Mouse (Mus musculus) erythroblast, embryonic 14.5 days (primary cell): ENCODE measurements around the gene Ormdl1. TPM values are rescaled to one million over a fixed set of nuclear protein-coding genes. Genes with fewer than 3 reads are reported as not detected.
A peak's percentile ranks its signal among the peaks of the same experiment; 100 is the strongest.
"Not testable (repeated sequence)": the region's sequence is repeated elsewhere in the genome, so short reads cannot be mapped to it uniquely, and the experiment has no call there.

ENCODE experiments used
- H3K27me3 ChIP-seq: 2 replicates; pipeline ENCODE4 v1.6.1; 2012; ENCODE audit warnings: inconsistent platforms; ENCODE audit not compliant: control insufficient read depth
- H3K36me3 ChIP-seq: 2 replicates; pipeline ENCODE4 v1.6.1; 2012; ENCODE audit warnings: mild to moderate bottlenecking, inconsistent platforms; ENCODE audit not compliant: control insufficient read depth
- H3K4me1 ChIP-seq: 2 replicates; pipeline ENCODE4 v1.6.1; 2012; ENCODE audit warnings: inconsistent platforms; ENCODE audit not compliant: control insufficient read depth
- H3K4me3 ChIP-seq: replicated peaks from 2 replicates; pipeline ENCODE3; 2012; ENCODE audit warnings: moderate library complexity, mild to moderate bottlenecking, inconsistent platforms
- H3K9me3 ChIP-seq: 2 replicates; pipeline ENCODE4 v1.6.1; 2012; ENCODE audit warnings: low read length, inconsistent platforms, mixed read lengths; ENCODE audit not compliant: control insufficient read depth
- GATA1 ChIP-seq: IDR thresholded peaks from 2 replicates; pipeline ENCODE4 v1.6.1; 2012; ENCODE audit warnings: low read length, inconsistent platforms, mixed read lengths
- TAL1 ChIP-seq: IDR thresholded peaks from 3 replicates; pipeline ENCODE4 v1.6.1; 2012; ENCODE audit warnings: low read length, inconsistent platforms, mixed read lengths
- polyA plus RNA-seq: library from polyadenylated mRNA; stranded (reverse); fragments of >175 nt; gene quantifications from 2 replicates; pipeline ENCODE4 v1.2.3, GENCODE M21; 2012

The Ormdl1 gene
- polyA plus RNA-seq, 1 experiment: 0.10 TPM

- no peaks in the 10 kb centered on the region for H3K9me3 ChIP-seq
- TF ChIP-seq TAL1 (no peak), GATA1 (no peak)
- no peaks in the 10 kb centered on the region for H3K27me3 ChIP-seq
- H3K36me3 ChIP-seq: peaks cover 64% of the 10 kb centered on the region
- H3K4me1 ChIP-seq: peaks cover 28% of the 10 kb centered on the region
- H3K4me3 ChIP-seq: no peak overlapping the region
These were observed 26.4 kb downstream of the Ormdl1 start for GRCm38 (mm10) chr1:53323254-53323653.

DNA sequence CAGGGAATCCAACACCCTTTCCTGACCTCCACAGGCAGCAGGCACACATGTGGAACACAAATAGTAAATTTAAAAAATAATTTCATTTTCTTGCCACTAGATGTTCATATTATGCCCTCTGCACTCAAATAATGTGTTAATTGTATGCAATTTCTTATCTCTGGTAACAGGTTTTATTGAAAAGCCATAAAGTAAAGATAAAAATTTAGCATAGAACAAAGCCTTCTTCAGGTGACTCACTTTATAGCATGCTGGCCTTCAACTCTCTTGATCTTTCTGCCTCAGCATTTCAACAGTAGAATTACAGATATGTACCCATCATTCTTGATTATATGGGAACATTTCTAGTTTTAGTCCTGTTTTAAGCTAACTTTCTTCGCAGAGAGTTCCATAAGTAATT, 27.4 kb downstream of the Ormdl1 start:
- TF ChIP-seq GATA1 (no peak), TAL1 (no peak)
- H3K36me3 ChIP-seq: peaks cover 55% of the 10 kb centered on the region
- H3K4me1 ChIP-seq: peaks cover 30% of the 10 kb centered on the region

DNA sequence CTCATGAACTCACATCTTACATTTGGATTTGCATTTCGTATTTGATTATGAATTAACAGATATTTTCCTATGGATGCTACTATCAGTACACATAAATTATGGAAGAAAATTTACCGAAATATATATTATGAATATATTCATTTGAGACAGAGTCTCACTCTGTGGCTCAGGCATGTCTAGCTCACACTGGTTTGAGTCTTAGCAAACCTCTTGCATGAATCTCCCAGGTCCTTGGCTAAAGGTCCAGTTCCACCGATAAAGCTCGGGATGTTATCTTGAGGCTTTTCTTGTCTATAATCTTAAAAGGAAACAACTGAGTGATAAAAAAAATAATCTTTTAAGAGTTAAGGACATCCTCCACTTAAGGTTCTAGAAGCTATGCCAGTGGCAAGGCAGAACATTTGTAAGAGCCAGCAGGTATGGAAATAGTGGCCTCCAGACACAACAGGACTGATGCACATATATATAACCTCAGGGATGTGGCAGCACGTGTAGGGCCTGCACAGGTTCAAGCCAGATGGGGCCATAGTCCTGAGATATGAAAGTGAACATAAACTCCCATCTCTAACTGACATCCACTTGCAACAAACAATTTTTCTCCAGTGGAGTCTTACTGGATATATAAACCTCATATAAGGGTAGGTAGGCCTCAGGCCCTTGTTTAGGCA, 28.1 kb downstream of the Ormdl1 start:
- TF ChIP-seq GATA1 (no peak), TAL1 (no peak)
- no peak overlapping the region for H3K4me3 ChIP-seq

More for the DNA sequence above, 27.4 kb downstream of the Ormdl1 start:
- Histone ChIP-seq H3K9me3 (no peaks in the 10 kb centered on the region), H3K4me3 (no peak overlapping the region), H3K27me3 (no peaks in the 10 kb centered on the region)

DNA sequence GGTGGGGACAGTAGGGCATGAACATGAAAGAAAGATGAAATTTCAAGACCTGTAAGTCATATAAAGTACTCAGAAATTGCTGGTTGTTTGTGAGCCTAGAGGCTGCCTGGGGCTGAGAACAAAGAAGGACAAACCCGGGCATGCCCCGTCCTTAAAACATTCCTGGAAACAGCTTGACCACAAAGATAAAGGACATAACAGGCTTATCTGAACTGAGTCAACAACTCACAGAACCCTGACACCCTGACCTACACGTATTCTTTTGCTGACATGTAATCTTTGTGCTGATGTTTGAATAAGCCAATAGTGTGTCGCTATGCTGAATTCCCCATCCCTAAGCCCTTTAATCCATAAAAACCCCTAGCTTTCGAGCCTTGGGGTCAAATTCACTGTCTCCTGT, 36.6 kb downstream of the Ormdl1 start:
- not testable (repeated sequence) for H3K27me3 ChIP-seq, H3K4me3 ChIP-seq, H3K36me3 ChIP-seq, H3K9me3 ChIP-seq
- H3K4me1 ChIP-seq: peaks cover 40% of the 10 kb centered on the region

More for the DNA sequence above, 28.1 kb downstream of the Ormdl1 start:
- H3K36me3 ChIP-seq: peaks cover 49% of the 10 kb centered on the region
- H3K9me3 ChIP-seq: no peaks in the 10 kb centered on the region
- no peaks in the 10 kb centered on the region for H3K27me3 ChIP-seq
- H3K4me1 ChIP-seq: peaks cover 30% of the 10 kb centered on the region

- TF ChIP-seq GATA1 (no peak), TAL1 (no peak)
- peaks cover 5% of the 10 kb centered on the region for H3K9me3 ChIP-seq
- H3K36me3 ChIP-seq: no peaks in the 10 kb centered on the region; the same call in 1 of the 2 replicates
- H3K27me3 ChIP-seq: no peaks in the 10 kb centered on the region
- H3K4me1 ChIP-seq: peaks cover 41% of the 10 kb centered on the region
- no peak overlapping the region for H3K4me3 ChIP-seq
These were observed 38.6 kb downstream of the Ormdl1 start for GRCm38 (mm10) chr1:53335465-53335864.

DNA sequence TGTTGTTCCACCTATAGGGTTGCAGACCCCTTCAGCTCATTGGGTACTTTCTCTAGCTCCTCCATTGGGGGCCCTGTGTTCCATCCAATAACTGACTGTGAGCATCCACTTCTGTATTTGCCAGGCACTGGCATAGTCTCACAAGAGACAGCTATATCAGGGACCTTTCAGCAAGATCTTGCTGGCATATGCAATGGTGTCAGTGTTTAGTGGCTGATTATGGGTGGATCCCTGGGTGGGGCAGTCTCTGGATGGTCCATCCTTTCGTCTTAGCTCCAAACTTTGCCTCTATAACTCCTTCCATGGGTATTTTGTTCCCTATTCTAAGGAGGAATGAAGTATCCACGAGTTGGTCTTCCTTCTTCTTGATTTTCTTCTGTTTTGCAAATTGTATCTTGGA, 40.5 kb downstream of the Ormdl1 start:
- not testable (repeated sequence) for H3K4me3 ChIP-seq, H3K27me3 ChIP-seq
- Histone ChIP-seq H3K9me3 (peaks cover 11% of the 10 kb centered on the region), H3K4me1 (peaks cover 41% of the 10 kb centered on the region), H3K36me3 (peaks cover 13% of the 10 kb centered on the region)

DNA sequence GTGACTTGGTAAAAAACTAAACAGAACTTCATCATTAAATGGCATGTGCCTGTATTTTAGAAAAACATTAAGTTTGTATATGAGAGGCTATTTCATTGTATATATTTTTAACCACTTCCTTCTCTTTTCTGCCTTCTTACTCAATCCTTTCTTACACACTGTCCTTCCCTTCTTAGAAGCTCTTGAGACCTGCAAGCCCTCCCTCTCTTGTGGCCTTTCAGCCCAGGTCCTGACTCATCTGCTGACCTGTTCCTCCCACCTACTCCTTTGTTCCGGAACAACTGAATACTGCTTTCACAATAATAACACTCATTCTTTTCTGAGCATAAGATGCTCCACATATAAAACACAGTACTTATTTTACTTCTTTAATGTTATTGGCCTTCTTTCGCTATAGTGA, 44.2 kb downstream of the Ormdl1 start:
- peaks cover 17% of the 10 kb centered on the region for H3K4me1 ChIP-seq
- TF ChIP-seq GATA1 (no peak), TAL1 (no peak)
- H3K4me3 ChIP-seq: no peak overlapping the region
- H3K36me3 ChIP-seq: peaks cover 42% of the 10 kb centered on the region
- peaks cover 6% of the 10 kb centered on the region for H3K9me3 ChIP-seq
- no peaks in the 10 kb centered on the region for H3K27me3 ChIP-seq

DNA sequence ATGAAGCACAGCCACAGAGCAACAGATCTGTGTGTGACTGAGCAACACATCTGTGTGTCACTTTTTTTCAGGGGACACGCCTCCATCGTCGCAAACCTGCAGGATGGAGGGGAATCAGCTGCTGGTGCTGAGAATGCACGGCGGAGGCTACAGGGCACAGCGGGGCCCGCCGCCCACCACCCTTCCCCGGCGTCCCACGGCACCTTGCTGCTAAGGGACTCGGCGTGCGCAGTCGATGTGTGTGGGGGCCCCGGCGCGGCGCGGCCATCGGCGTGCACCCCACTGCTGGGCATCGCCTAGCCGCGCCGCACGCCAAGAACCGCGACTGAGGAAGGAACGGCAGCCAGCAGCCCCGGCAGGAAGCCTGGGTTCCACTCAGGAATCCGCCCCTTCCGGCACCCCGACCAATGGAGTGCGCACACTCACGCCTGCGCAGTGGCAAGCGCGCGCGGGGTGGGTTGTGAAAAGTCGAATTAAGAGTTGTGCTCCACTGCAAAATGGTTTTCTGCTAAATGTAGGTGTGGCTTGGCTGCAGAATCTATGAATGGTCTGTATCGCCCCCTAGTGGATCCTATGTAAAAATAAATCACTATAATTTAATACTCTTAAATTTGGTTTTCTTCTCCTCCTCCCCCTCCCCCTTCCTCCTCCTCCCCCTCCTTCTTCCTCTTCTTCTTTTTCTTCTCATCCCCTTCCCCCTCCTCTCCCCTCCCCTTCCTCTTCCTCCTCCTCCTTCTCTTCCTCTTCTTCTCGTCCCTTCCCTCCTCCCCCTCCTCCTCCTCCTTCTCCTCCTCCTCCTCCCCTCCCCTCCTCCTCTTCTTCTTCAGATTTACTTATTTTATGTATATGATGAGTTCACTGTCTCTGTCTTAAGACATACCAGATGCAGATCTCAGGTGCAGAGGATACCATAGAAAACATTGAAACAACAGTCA, 55.7 kb downstream of the Ormdl1 start, which contains the start of the genes Asdurf, Gm28551 and Asnsd1:
TSS of gene Asdurf (minus strand) at position 293 of the 935 bp plus-strand sequence.
TSS of gene Gm28551 (minus strand) at position 341 of the 935 bp plus-strand sequence.
TSS of gene Asnsd1 (minus strand) at position 426 of the 935 bp plus-strand sequence.
- Histone ChIP-seq H3K4me3 (peak within 1 kb of the TSS; percentile 78), H3K4me1 (peaks cover 10% of the 10 kb centered on the region), H3K36me3 (peaks cover 26% of the 10 kb centered on the region), H3K27me3 (no peaks in the 10 kb centered on the region), H3K9me3 (no peaks in the 10 kb centered on the region)
- TF ChIP-seq GATA1 (no peak), TAL1 (no peak)

- H3K27me3 ChIP-seq: no peaks in the 10 kb centered on the region
- H3K4me1 ChIP-seq: no peaks in the 10 kb centered on the region
- H3K4me3 ChIP-seq: no peak overlapping the region
- no peaks in the 10 kb centered on the region for H3K9me3 ChIP-seq
- no peaks in the 10 kb centered on the region for H3K36me3 ChIP-seq
- TF ChIP-seq GATA1: no peak
- no peak for TF ChIP-seq TAL1
These were observed 62.1 kb downstream of the Ormdl1 start for GRCm38 (mm10) chr1:53358988-53359387.

Other genes starting within 250 kb of the Ormdl1 start
- gene Mstn, start 235.5 kb upstream of the Ormdl1 start, polyA plus RNA-seq: not detected in 2 replicates
- gene 1700019A02Rik, start 109.5 kb upstream of the Ormdl1 start, polyA plus RNA-seq: not detected in 2 replicates
- gene Pms1, start 77 bp upstream of the Ormdl1 start, polyA plus RNA-seq: 0.18 TPM in 1 of 2 replicates, not detected in the other
- gene Gm28778, start within 50 bp of the Ormdl1 start, polyA plus RNA-seq: not detected in 2 replicates
- gene Osgepl1, start 16.5 kb downstream of the Ormdl1 start, polyA plus RNA-seq: 0.16 and 0.30 TPM in 2 replicates
- 1.4 TPM in 1 of 2 replicates, not detected in the other for gene Asdurf, start 55.5 kb downstream of the Ormdl1 start, polyA plus RNA-seq
- not detected in 2 replicates for gene Gm28551, start 55.6 kb downstream of the Ormdl1 start, polyA plus RNA-seq
- gene Asnsd1, start 55.7 kb downstream of the Ormdl1 start, polyA plus RNA-seq: 1.4 and 1.8 TPM in 2 replicates